Mouse (Mus musculus): ENCODE results near the gene Slc36a1.

DNA sequence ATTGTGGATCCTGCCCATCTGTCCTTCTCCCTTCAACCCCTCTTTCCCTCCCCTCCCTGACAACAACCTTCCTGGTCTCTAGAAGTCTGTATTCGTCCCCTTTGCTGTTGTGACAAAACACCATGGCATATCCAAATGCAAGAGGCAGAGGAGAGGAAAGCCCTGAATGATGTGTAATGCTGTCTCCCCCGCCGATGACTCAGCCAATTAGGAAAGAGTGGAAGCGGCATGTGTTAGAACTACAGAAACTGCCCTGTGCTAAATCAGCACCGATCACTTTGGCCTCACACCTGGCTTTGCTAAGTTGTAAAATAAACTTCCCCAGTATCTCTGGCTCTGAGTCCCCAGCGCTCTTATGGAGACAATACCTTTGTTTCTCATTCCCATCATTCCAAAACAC is 7.1 kb upstream of the Slc36a1 start:
- TF ChIP-seq TAL1 (IDR thresholded peaks at IDR 0.05; ENCODE audit: low read length) (no peak), GATA1 (IDR thresholded peaks at IDR 0.05; ENCODE audit: low read length) (no peak)
